Mouse (Mus musculus): Measurements from ENCODE around the gene Slc26a11.

GRCm38 (mm10) chr11:119375425-119375824, 20.1 kb downstream of the Slc26a11 start:
- TF ChIP-seq CTCF (IDR thresholded peaks at IDR 0.05; ENCODE audit: low read depth) (no peak), EP300 (optimal IDR thresholded peaks at IDR 0.05) (no peak)
